In the genomic region with DNA sequence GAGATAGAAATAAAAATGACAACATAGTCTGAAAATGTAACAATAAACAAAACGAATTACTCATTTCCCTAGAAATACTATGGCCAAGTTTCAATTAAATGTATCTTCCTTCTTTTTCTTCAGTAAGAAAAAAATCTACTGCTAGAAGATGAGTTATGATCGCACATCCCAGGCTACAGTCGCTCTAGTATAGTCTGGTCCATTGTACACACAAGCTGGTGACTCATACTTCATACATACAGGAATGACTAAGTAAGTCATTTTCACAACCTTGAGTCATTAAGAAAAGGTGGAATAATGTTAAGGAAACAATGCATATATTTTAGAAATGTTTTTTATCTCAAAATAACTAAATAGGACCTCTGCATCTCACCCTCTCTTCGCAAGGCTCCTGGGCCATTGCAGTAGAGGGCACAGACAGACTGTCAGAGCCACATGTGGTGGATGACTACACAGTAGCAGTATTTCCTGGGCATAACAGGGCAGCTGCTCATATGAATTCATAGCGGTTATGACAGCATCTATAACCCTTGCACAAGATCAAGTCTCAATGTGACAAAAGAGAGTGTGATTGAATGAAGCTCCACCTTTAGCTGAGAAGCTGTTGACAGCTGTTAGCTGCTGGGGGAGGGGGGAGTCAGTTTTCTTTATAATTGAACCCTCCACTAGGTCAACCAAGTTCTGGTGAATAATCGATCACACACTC, we compare ENCODE assay signal across 27 mouse cellular contexts.
A peak's percentile ranks its signal among the peaks of the same experiment; 100 is the strongest.
DNase-seq lines count a peak whose midpoint lies in the region; ATAC-seq and TF ChIP-seq lines count a peak whose summit lies in the region.
"Had no signal": no experiment of that assay in that cellular context is flagged by ENCODE, and none has a peak within 500 bp of the region (broad histone marks: within the 10 kb centered on the region; RNA-seq: fewer than 3 reads in every experiment).

No protein-coding gene starts in this region.

- no peak overlapping the region for H3K4me3 ChIP-seq in C2C12 (ENCODE audit: insufficient read depth, poor library complexity, severe bottlenecking)
- H3K4me3 ChIP-seq in embryonic fibroblast, embryonic 13.5 days (ENCODE audit: insufficient read depth, low read length) = no peak overlapping the region
- H3K4me3 ChIP-seq: embryonic facial prominence, embryonic 10.5 days; embryonic facial prominence, embryonic 12.5 days; erythroblast, embryonic 14.5 days; forebrain, embryonic 10.5 days; forebrain, embryonic 12.5 days had no signal

- H3ac ChIP-seq in C2C12 (ENCODE audit: control insufficient read depth, insufficient read length, low read depth) = no peak overlapping the region

- no peaks in the 10 kb centered on the region for H3K36me3 ChIP-seq in C2C12 (ENCODE audit: control insufficient read depth, insufficient read depth)
- H3K36me3 ChIP-seq: embryonic facial prominence, embryonic 10.5 days; embryonic facial prominence, embryonic 12.5 days; forebrain, embryonic 10.5 days; forebrain, embryonic 12.5 days; G1E had no signal

- no peaks in the 10 kb centered on the region for H3K79me3 ChIP-seq in C2C12 (ENCODE audit: low read depth)

- H3K27ac ChIP-seq in embryonic fibroblast, embryonic 13.5 days (ENCODE audit: insufficient read depth, low read length) = peak overlapping the region; percentile 47; the same call in 1 of the 2 replicates
- H3K27ac ChIP-seq: embryonic facial prominence, embryonic 10.5 days; embryonic facial prominence, embryonic 12.5 days; forebrain, embryonic 10.5 days; forebrain, embryonic 12.5 days had no signal

- no peak for TF ChIP-seq POLR2A in embryonic fibroblast, embryonic 13.5 days (IDR thresholded peaks at IDR 0.05; ENCODE audit: low read depth, low read length)

- no peaks in the 10 kb centered on the region for H3K27me3 ChIP-seq in C2C12 (ENCODE audit: control insufficient read depth, insufficient read depth, insufficient read length)
- H3K27me3 ChIP-seq: CH12.LX; embryonic facial prominence, embryonic 12.5 days had no signal

- DNase-seq in 3T3-L1 (ENCODE audit: low read depth, low spot score) (peak; percentile 73), NIH3T3 (ENCODE audit: low read depth) (peak; percentile 31)
- no peak for DNase-seq in lung, postnatal 10 days
- no peak for DNase-seq in retina, postnatal 1 day
- DNase-seq in ovary, postnatal 36 days (ENCODE audit: low spot score) = no peak
- DNase-seq: adrenal gland, adult 2 months; adrenal gland, postnatal 10 days; adrenal gland, postnatal 25 days; cerebellum, adult 11-12 months; cerebellum, adult 2 months; cerebellum, adult 9-10 months; cerebellum, postnatal 10 days; cerebellum, postnatal 25 days had no signal

- H3K4me1 ChIP-seq in embryonic fibroblast, embryonic 13.5 days (ENCODE audit: control insufficient read depth, insufficient read depth, low read length) = peaks cover 9% of the 10 kb centered on the region
- H3K4me1 ChIP-seq: embryonic facial prominence, embryonic 10.5 days; embryonic facial prominence, embryonic 12.5 days had no signal

- H3K79me2 ChIP-seq in C2C12 (ENCODE audit: control insufficient read depth, insufficient read depth) = no peaks in the 10 kb centered on the region

- no peak for TF ChIP-seq CTCF in C2C12 (IDR thresholded peaks at IDR 0.05; ENCODE audit: control insufficient read depth, insufficient read depth, insufficient read length)
- TF ChIP-seq CTCF in embryonic fibroblast, embryonic 13.5 days (IDR thresholded peaks at IDR 0.05; ENCODE audit: borderline replicate concordance, insufficient read depth, low read length) = no peak

- ATAC-seq in activated CD4-positive, CD25-positive, alpha-beta regulatory T cell, adult 4 months = no peak
- ATAC-seq: CD4-positive, CD25-positive, alpha-beta regulatory T cell, adult 4 months; forebrain, embryonic 14.5 days; forebrain, embryonic 16.5 days; Patski had no signal

TF ChIP-seq in C2C12, 6 proteins besides CTCF, POLR2A, EP300 and RAD21:
- peak; percentile 31 for TF ChIP-seq MAX (IDR thresholded peaks at IDR 0.05)
- peak; percentile 2 for TF ChIP-seq FOSL1 (IDR thresholded peaks at IDR 0.05; ENCODE audit: insufficient read depth, low read length, poor library complexity, severe bottlenecking)
- TF ChIP-seq MYOD1 (IDR thresholded peaks at IDR 0.05; ENCODE audit: control insufficient read depth, insufficient read length, low read depth) = peak; percentile 91
- TF ChIP-seq MYOG (IDR thresholded peaks at IDR 0.05; ENCODE audit: control insufficient read depth, extremely low read depth, insufficient read length) = no peak
- peak; percentile 90 for TF ChIP-seq CEBPB (IDR thresholded peaks at IDR 0.05; ENCODE audit: low read depth)
- no peak for TF ChIP-seq USF1 (IDR thresholded peaks at IDR 0.05; ENCODE audit: low read depth)

Comparison
In these comparisons a context has a peak if more than half of its experiments do, and no peak if none do; other contexts are left out.
1. DNase-seq: peak in 3T3-L1 (single experiment) and NIH3T3 (single experiment); none in lung, postnatal 10 days (single experiment), retina, postnatal 1 day (single experiment) and ovary, postnatal 36 days (single experiment).